ENCODE assay signal across 8 mouse cellular contexts in genomic region chr9:50603189-50603997, GRCm38 (mm10). TPM values are rescaled to one million over a fixed set of nuclear protein-coding genes. Genes with fewer than 3 reads are reported as not detected.
DNase-seq lines count a peak whose midpoint lies in the region; ATAC-seq lines count a peak whose summit lies in the region.

Gene Sdhd (minus strand): TSS chr9:50603812.
Gene Timm8b (plus strand): TSS chr9:50603910.

- DNase-seq in adipocyte (ENCODE audit: low spot score) = peak; percentile 96
- DNase-seq in embryo, embryonic 10 days (ENCODE audit: low spot score) = peak; percentile 98
- peak; percentile 87 for DNase-seq in gastrocnemius, postnatal 10 days
- peak; percentile 97 for DNase-seq in induced T-regulatory cell, adult 2 months (ENCODE audit: low read depth)
- DNase-seq in left cerebral cortex, adult 9 months (ENCODE audit: low spot score in 2 of 2) = peak; percentile 92 to 97
- peak; percentile 92 for DNase-seq in right cerebral cortex, postnatal 14 days
- peak; percentile 93 for DNase-seq in urinary bladder, postnatal 36 days (ENCODE audit: low spot score in 2 of 2)

- peak; percentile 93 for ATAC-seq in megakaryocyte progenitor cell, adult 5-6 weeks (replicated peaks; ENCODE audit: poor library complexity)

RNA-seq across cellular contexts. Expression of gene Sdhd, which starts in this region (rescaled TPM):
- total RNA-seq in gastrocnemius, postnatal 10 days (2021) = 100 to 1,000 TPM; 321 to 381 TPM
- 252 and 258 TPM in 2 replicates for total RNA-seq in megakaryocyte progenitor cell, adult 5-6 weeks (2015)
- total RNA-seq in megakaryocyte progenitor cell, adult 5-6 weeks (2017) = 194 and 222 TPM in 2 replicates

RNA-seq across cellular contexts. Expression of gene Timm8b, which starts in this region (rescaled TPM):
- 100 to 1,000 TPM; 140 to 148 TPM for total RNA-seq in gastrocnemius, postnatal 10 days (2021)
- 109 and 110 TPM in 2 replicates for total RNA-seq in megakaryocyte progenitor cell, adult 5-6 weeks (2015)
- total RNA-seq in megakaryocyte progenitor cell, adult 5-6 weeks (2017) = 183 and 233 TPM in 2 replicates

Comparison
In these comparisons a context has a peak if more than half of its experiments do, and no peak if none do; other contexts are left out.
1. Peak in every context shown above with its lines: DNase-seq and ATAC-seq.